Mouse (Mus musculus): Measurements from ENCODE around the gene Il34. TPM values are rescaled to one million over a fixed set of nuclear protein-coding genes. Genes with fewer than 3 reads are reported as not detected.

Il34 gene
- polyA plus RNA-seq, 1 experiment from 2014 or later = 0.36 TPM

DNA sequence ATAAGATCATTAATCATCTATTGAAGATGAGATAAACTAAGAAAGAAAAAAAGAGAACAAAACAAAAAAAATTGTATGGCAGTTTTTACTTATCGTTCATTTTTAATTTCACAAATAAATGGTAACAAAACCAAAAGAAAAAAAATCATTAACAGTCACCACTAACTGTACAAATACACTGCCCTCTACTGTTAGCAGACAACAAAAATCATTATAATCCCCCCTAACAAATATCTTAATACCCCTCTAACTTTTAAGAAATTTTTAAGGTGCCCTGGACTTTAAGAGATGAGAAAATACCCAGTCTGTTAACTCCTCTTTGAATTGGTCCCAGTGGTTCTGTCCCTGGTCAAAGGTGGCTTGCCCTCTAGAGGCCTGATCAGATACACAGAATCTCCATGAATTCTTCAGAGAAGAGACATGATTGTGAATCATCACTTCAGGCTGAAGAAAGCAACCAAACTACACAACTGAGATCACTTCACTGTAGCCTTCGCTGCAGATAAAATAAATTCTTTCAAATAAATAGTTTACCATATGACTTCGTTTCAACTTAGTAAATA is 36.4 kb upstream of the Il34 start:
- no peak overlapping the region for H3K4me3 ChIP-seq (ENCODE audit: low read depth, low read length)
- ATAC-seq (replicated peaks; ENCODE audit: insufficient number of reproducible peaks, low FRiP score, low TSS enrichment) = no peak
- H3K27ac ChIP-seq (ENCODE audit: low read depth, low read length) = no peak overlapping the region
- H3K4me2 ChIP-seq = no peak overlapping the region
- H3K4me1 ChIP-seq (ENCODE audit: control insufficient read depth, insufficient read depth, low read length) = peaks cover 7% of the 10 kb centered on the region; the same call in 1 of the 2 replicates
- 96% methylated on average over 3 of the region's 3 CpGs for WGBS (ENCODE audit: insufficient replicate concordance)
- no peaks in the 10 kb centered on the region for H3K27me3 ChIP-seq (ENCODE audit: control insufficient read depth, insufficient read depth, low read length)
- no peak overlapping the region for H3K9ac ChIP-seq (ENCODE audit: low read depth, low read length)
- peaks cover 47% of the 10 kb centered on the region for H3K36me3 ChIP-seq (ENCODE audit: control insufficient read depth, insufficient read depth, low read length)
- no peaks in the 10 kb centered on the region for H3K9me3 ChIP-seq (replicated peaks; ENCODE audit: control insufficient read depth, low read length)

- WGBS (ENCODE audit: insufficient replicate concordance) = 88% methylated on average over 3 of the region's 3 CpGs
- ATAC-seq (replicated peaks; ENCODE audit: insufficient number of reproducible peaks, low FRiP score, low TSS enrichment) = no peak
These were observed 26.2 kb upstream of the Il34 start for GRCm38 (mm10) chr8:110831956-110832355.

GRCm38 (mm10) chr8:110828511-110828910 is 22.8 kb upstream of the Il34 start:
- Histone ChIP-seq H3K9ac (ENCODE audit: low read depth, low read length) (no peak overlapping the region), H3K9me3 (replicated peaks; ENCODE audit: control insufficient read depth, low read length) (no peaks in the 10 kb centered on the region), H3K4me2 (no peak overlapping the region), H3K36me3 (ENCODE audit: control insufficient read depth, insufficient read depth, low read length) (peaks cover 59% of the 10 kb centered on the region), H3K27ac (ENCODE audit: low read depth, low read length) (no peak overlapping the region), H3K4me1 (ENCODE audit: control insufficient read depth, insufficient read depth, low read length) (no peaks in the 10 kb centered on the region), H3K4me3 (ENCODE audit: low read depth, low read length) (no peak overlapping the region), H3K27me3 (ENCODE audit: control insufficient read depth, insufficient read depth, low read length) (no peaks in the 10 kb centered on the region)
- WGBS (ENCODE audit: insufficient replicate concordance) = 80% methylated on average over 3 of the region's 3 CpGs
- ATAC-seq (replicated peaks; ENCODE audit: insufficient number of reproducible peaks, low FRiP score, low TSS enrichment) = no peak

More at GRCm38 (mm10) chr8:110831956-110832355, 26.2 kb upstream of the Il34 start:
- no peaks in the 10 kb centered on the region for H3K27me3 ChIP-seq (ENCODE audit: control insufficient read depth, insufficient read depth, low read length)
- no peaks in the 10 kb centered on the region for H3K4me1 ChIP-seq (ENCODE audit: control insufficient read depth, insufficient read depth, low read length)
- no peaks in the 10 kb centered on the region for H3K9me3 ChIP-seq (replicated peaks; ENCODE audit: control insufficient read depth, low read length)
- no peak overlapping the region for H3K4me3 ChIP-seq (ENCODE audit: low read depth, low read length)
- peaks cover 58% of the 10 kb centered on the region for H3K36me3 ChIP-seq (ENCODE audit: control insufficient read depth, insufficient read depth, low read length)
- H3K27ac ChIP-seq (ENCODE audit: low read depth, low read length) = no peak overlapping the region
- H3K9ac ChIP-seq (ENCODE audit: low read depth, low read length) = no peak overlapping the region
- H3K4me2 ChIP-seq = no peak overlapping the region

- Histone ChIP-seq H3K4me3 (ENCODE audit: low read depth, low read length) (no peak overlapping the region), H3K4me2 (no peak overlapping the region), H3K36me3 (ENCODE audit: control insufficient read depth, insufficient read depth, low read length) (peaks cover 66% of the 10 kb centered on the region), H3K4me1 (ENCODE audit: control insufficient read depth, insufficient read depth, low read length) (no peaks in the 10 kb centered on the region), H3K27me3 (ENCODE audit: control insufficient read depth, insufficient read depth, low read length) (no peaks in the 10 kb centered on the region), H3K9ac (ENCODE audit: low read depth, low read length) (no peak overlapping the region), H3K27ac (ENCODE audit: low read depth, low read length) (no peak overlapping the region), H3K9me3 (replicated peaks; ENCODE audit: control insufficient read depth, low read length) (no peaks in the 10 kb centered on the region)
- no peak for ATAC-seq (replicated peaks; ENCODE audit: insufficient number of reproducible peaks, low FRiP score, low TSS enrichment)
- WGBS (ENCODE audit: insufficient replicate concordance) = 86% methylated on average over 1 of the region's 1 CpGs
These were observed 19.1 kb upstream of the Il34 start for GRCm38 (mm10) chr8:110824861-110825260.

GRCm38 (mm10) chr8:110821960-110822359 is 16.2 kb upstream of the Il34 start:
- no peak overlapping the region for H3K4me2 ChIP-seq
- ATAC-seq (replicated peaks; ENCODE audit: insufficient number of reproducible peaks, low FRiP score, low TSS enrichment) = no peak
- no peaks in the 10 kb centered on the region for H3K9me3 ChIP-seq (replicated peaks; ENCODE audit: control insufficient read depth, low read length)
- no peak overlapping the region for H3K27ac ChIP-seq (ENCODE audit: low read depth, low read length)
- WGBS (ENCODE audit: insufficient replicate concordance) = 88% methylated on average over 3 of the region's 3 CpGs
- H3K27me3 ChIP-seq (ENCODE audit: control insufficient read depth, insufficient read depth, low read length) = no peaks in the 10 kb centered on the region
- peaks cover 73% of the 10 kb centered on the region for H3K36me3 ChIP-seq (ENCODE audit: control insufficient read depth, insufficient read depth, low read length)
- no peaks in the 10 kb centered on the region for H3K4me1 ChIP-seq (ENCODE audit: control insufficient read depth, insufficient read depth, low read length)
- H3K4me3 ChIP-seq (ENCODE audit: low read depth, low read length) = no peak overlapping the region
- no peak overlapping the region for H3K9ac ChIP-seq (ENCODE audit: low read depth, low read length)

DNA sequence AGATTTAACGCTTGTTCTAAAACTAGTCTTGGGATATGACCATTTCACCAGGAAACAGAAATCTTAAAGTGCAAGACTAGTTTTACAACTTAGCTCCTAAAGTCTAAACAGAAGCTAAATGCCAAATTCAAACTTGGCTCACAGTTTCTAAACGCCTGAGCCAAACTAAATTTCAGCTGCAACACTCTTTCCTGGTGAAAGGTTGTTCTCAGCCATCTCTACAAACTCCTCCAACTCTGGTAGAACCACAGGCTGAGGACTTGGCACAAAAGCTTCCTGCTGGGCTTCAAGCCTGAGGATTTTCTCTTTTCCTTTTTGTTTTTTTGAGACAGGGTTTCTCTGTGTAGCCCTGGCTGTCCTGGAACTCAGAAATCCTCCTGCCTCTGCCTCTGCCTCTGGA is 14.5 kb upstream of the Il34 start:
- 90% methylated on average over 2 of the region's 2 CpGs for WGBS (ENCODE audit: insufficient replicate concordance)
- no peak overlapping the region for H3K27ac ChIP-seq (ENCODE audit: low read depth, low read length)
- H3K9me3 ChIP-seq (replicated peaks; ENCODE audit: control insufficient read depth, low read length) = no peaks in the 10 kb centered on the region
- peaks cover 76% of the 10 kb centered on the region for H3K36me3 ChIP-seq (ENCODE audit: control insufficient read depth, insufficient read depth, low read length)
- H3K27me3 ChIP-seq (ENCODE audit: control insufficient read depth, insufficient read depth, low read length) = no peaks in the 10 kb centered on the region
- no peak for ATAC-seq (replicated peaks; ENCODE audit: insufficient number of reproducible peaks, low FRiP score, low TSS enrichment)
- no peak overlapping the region for H3K4me3 ChIP-seq (ENCODE audit: low read depth, low read length)
- no peaks in the 10 kb centered on the region for H3K4me1 ChIP-seq (ENCODE audit: control insufficient read depth, insufficient read depth, low read length)
- no peak overlapping the region for H3K4me2 ChIP-seq
- H3K9ac ChIP-seq (ENCODE audit: low read depth, low read length) = no peak overlapping the region

DNA sequence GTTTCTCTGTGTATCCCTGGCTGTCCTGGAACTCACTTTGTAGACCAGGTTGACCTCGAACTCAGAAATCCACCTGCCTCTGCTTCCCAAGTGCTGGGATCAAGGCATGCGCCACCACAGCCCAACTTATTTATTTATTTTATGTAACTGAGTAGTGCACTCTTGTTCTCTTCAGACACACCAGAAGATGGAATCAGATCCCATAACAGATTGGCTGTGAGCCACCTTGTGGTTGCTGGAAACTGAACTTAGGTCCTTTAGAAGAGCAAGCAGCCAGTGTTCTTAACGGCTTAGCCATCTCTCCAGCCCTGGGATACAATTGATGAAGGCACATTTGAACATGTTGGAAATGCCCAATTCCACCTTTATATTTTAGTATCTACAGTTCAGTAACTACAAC is 12.9 kb upstream of the Il34 start:
- no peak overlapping the region for H3K4me3 ChIP-seq (ENCODE audit: low read depth, low read length)
- peaks cover 78% of the 10 kb centered on the region for H3K36me3 ChIP-seq (ENCODE audit: control insufficient read depth, insufficient read depth, low read length)
- whole genome bisulfite sequencing (ENCODE audit: insufficient replicate concordance) = 85% methylated on average over 3 of the region's 3 CpGs
- H3K27ac ChIP-seq (ENCODE audit: low read depth, low read length) = no peak overlapping the region
- H3K4me2 ChIP-seq = no peak overlapping the region
- no peaks in the 10 kb centered on the region for H3K27me3 ChIP-seq (ENCODE audit: control insufficient read depth, insufficient read depth, low read length)
- ATAC-seq (replicated peaks; ENCODE audit: insufficient number of reproducible peaks, low FRiP score, low TSS enrichment) = no peak
- no peaks in the 10 kb centered on the region for H3K4me1 ChIP-seq (ENCODE audit: control insufficient read depth, insufficient read depth, low read length)
- H3K9ac ChIP-seq (ENCODE audit: low read depth, low read length) = no peak overlapping the region
- H3K9me3 ChIP-seq (replicated peaks; ENCODE audit: control insufficient read depth, low read length) = no peaks in the 10 kb centered on the region

DNA sequence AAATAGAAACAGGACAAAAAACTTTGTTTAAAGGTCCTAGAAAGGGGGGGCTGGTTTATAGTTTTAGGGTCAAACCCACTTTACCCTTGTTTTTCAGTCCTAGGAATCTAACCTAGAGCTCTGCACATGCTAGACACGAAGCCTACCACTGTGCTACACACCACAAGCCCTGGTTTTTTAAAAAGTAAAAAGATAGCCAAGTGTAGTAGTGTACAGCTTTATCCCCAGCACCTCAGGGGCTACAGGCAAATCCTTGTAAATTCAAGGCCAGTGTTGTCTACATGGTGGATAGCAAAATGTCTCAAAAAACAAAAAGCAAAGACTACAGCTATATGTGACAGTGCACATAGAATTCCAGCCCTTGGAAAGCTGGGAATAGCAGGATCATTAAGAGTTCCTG is 11.3 kb upstream of the Il34 start:
- Histone ChIP-seq H3K4me3 (ENCODE audit: low read depth, low read length) (no peak overlapping the region), H3K4me1 (ENCODE audit: control insufficient read depth, insufficient read depth, low read length) (no peaks in the 10 kb centered on the region), H3K9ac (ENCODE audit: low read depth, low read length) (no peak overlapping the region), H3K27ac (ENCODE audit: low read depth, low read length) (no peak overlapping the region), H3K4me2 (no peak overlapping the region), H3K36me3 (ENCODE audit: control insufficient read depth, insufficient read depth, low read length) (peaks cover 86% of the 10 kb centered on the region), H3K27me3 (ENCODE audit: control insufficient read depth, insufficient read depth, low read length) (no peaks in the 10 kb centered on the region), H3K9me3 (replicated peaks; ENCODE audit: control insufficient read depth, low read length) (no peaks in the 10 kb centered on the region)
- no peak for ATAC-seq (replicated peaks; ENCODE audit: insufficient number of reproducible peaks, low FRiP score, low TSS enrichment)
- WGBS (ENCODE audit: insufficient replicate concordance) = 83% methylated on average over 1 of the region's 1 CpGs

DNA sequence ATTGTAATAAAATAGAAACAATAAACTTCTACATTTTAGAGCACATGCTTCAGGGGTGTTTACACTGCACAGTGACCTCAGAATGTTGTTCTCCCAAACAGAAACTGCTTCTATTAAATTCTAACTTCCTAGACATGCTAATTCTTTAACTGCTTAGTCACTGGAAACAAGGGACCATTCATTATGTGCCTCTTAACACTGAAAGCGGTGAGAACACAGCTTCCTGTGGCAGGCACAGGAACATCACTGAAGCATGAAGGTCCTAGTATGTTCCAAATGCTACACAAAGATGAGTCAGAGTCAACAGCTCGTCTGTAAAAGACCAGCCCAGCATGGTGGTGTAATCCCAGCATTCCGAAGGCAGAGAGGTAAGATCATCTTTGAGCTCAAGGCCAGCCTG is 9.6 kb upstream of the Il34 start:
- 73% methylated on average over 3 of the region's 3 CpGs for WGBS (ENCODE audit: insufficient replicate concordance)
- Histone ChIP-seq H3K9me3 (replicated peaks; ENCODE audit: control insufficient read depth, low read length) (no peaks in the 10 kb centered on the region), H3K36me3 (ENCODE audit: control insufficient read depth, insufficient read depth, low read length) (peaks cover 86% of the 10 kb centered on the region), H3K4me3 (ENCODE audit: low read depth, low read length) (no peak overlapping the region), H3K4me2 (no peak overlapping the region), H3K9ac (ENCODE audit: low read depth, low read length) (no peak overlapping the region), H3K4me1 (ENCODE audit: control insufficient read depth, insufficient read depth, low read length) (no peaks in the 10 kb centered on the region), H3K27me3 (ENCODE audit: control insufficient read depth, insufficient read depth, low read length) (no peaks in the 10 kb centered on the region), H3K27ac (ENCODE audit: low read depth, low read length) (no peak overlapping the region)
- no peak for ATAC-seq (replicated peaks; ENCODE audit: insufficient number of reproducible peaks, low FRiP score, low TSS enrichment)
